Mouse (Mus musculus) stomach, postnatal 0 days (tissue): ENCODE data around the gene Pramef8.

Source experiments
- CTCF ChIP-seq: IDR thresholded peaks from 2 replicates; pipeline ENCODE4 v1.5.1; 2016; ENCODE audit warnings: antibody characterized with exemption, low read depth, mild to moderate bottlenecking, moderate library complexity
- EP300 ChIP-seq: optimal IDR thresholded peaks from 2 replicates; pipeline ENCODE3; 2016; ENCODE audit warnings: antibody characterized with exemption

DNA sequence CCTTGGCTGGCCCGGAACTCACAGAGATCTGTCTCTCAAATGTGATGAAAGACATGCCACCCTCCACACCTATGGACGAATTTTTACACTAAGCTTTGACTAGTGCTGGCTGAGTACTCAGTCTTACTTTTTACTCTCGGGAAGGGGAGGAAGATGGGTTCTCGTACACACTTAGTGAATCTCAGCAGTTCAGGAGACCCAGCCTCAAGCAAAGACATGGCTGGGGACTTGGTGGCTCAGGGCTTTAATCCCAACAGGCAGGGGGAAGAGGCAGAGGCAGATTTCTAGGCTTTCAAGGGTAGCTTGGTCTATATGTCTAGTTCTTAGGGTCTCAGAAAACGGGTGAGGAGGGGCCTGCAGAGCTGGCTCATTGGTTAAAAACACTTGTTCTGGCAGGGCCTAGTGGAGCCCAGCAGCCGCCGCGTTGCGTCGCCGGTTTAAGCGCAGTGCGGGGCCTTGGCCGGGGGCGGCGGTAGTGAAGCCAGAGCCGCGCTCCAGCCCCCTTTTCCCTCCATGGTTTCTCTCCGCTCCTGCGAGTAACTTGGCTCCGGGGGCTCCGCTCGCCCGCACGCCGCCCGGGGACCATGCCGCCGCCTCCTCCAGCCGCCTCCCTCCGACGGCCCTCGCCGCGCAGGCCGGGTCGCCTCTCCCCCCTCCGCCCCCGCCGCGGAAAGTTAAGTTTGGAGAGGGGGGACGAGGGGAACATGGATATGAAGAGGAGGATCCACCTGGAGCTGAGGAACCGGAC lies 23.1 kb upstream of the Pramef8 start:
- TF ChIP-seq EP300, result no peak
- peak; percentile 62 for TF ChIP-seq CTCF
